Mouse (Mus musculus): ENCODE measurements around the gene Zfp346. TPM values are rescaled to one million over a fixed set of nuclear protein-coding genes. Genes with fewer than 3 reads are reported as not detected.
A peak's percentile ranks its signal among the peaks of the same experiment; 100 is the strongest.
"Not testable (repeated sequence)": the region's sequence is repeated elsewhere in the genome, so short reads cannot be mapped to it uniquely, and the experiment has no call there.

Gene Zfp346
- polyA plus RNA-seq, 1 experiment from 2014 or later: 25.0 TPM

GRCm38 (mm10) chr13:55097841-55098240 lies 7.3 kb upstream of the Zfp346 start:
- H3K9me3 ChIP-seq (ENCODE audit: low read depth, low read length); H3K4me1 ChIP-seq (ENCODE audit: insufficient read depth); H3K27me3 ChIP-seq (ENCODE audit: insufficient read depth, low read length); DNase-seq; H3K27ac ChIP-seq (ENCODE audit: low read depth); H3K36me3 ChIP-seq (ENCODE audit: insufficient read depth); H3K4me3 ChIP-seq (ENCODE audit: low read depth, low read length); ATAC-seq (ENCODE audit: insufficient read depth); H3K4me2 ChIP-seq; H3K9ac ChIP-seq: not testable (repeated sequence)
- TF ChIP-seq CTCF (IDR thresholded peaks at IDR 0.05; ENCODE audit: low read depth): peak; percentile 24; the same call in 1 of the 2 replicates
- 83% methylated on average over 3 of the region's 3 CpGs for WGBS

- 30% methylated on average over 20 of the region's 20 CpGs for WGBS
- H3K4me2 ChIP-seq: peak overlapping the region; percentile 79
- DNase-seq: peak; percentile 56
Measured at GRCm38 (mm10) chr13:55099066-55099725, 5.9 kb upstream of the Zfp346 start.

GRCm38 (mm10) chr13:55099726-55100478 lies 5.2 kb upstream of the Zfp346 start, which contains the start of gene Uimc1:
Gene Uimc1 (minus strand): TSS chr13:55100300.
- TF ChIP-seq CTCF (IDR thresholded peaks at IDR 0.05; ENCODE audit: low read depth): peak; percentile 43
- peak within 1 kb of the TSS; percentile 83 for H3K4me3 ChIP-seq (ENCODE audit: low read depth, low read length)
- H3K27me3 ChIP-seq (ENCODE audit: insufficient read depth, low read length): no peaks in the 10 kb centered on the region
- no peaks in the 10 kb centered on the region for H3K4me1 ChIP-seq (ENCODE audit: insufficient read depth)
- WGBS: under 1% methylated on average over 79 of the region's 81 CpGs
- H3K27ac ChIP-seq (ENCODE audit: low read depth): peak within 1 kb of the TSS; percentile 95
- peak within 1 kb of the TSS; percentile 87 for H3K9ac ChIP-seq
- peak within 1 kb of the TSS; percentile 79 for H3K4me2 ChIP-seq
- no peaks in the 10 kb centered on the region for H3K36me3 ChIP-seq (ENCODE audit: insufficient read depth)
- ATAC-seq (ENCODE audit: insufficient read depth) (peak; percentile 91), DNase-seq (peak; percentile 95)
- H3K9me3 ChIP-seq (ENCODE audit: low read depth, low read length): no peaks in the 10 kb centered on the region

More at GRCm38 (mm10) chr13:55099066-55099725, 5.9 kb upstream of the Zfp346 start:
- H3K27me3 ChIP-seq (ENCODE audit: insufficient read depth, low read length): no peaks in the 10 kb centered on the region
- H3K4me3 ChIP-seq (ENCODE audit: low read depth, low read length): peak overlapping the region; percentile 83
- H3K9me3 ChIP-seq (ENCODE audit: low read depth, low read length): no peaks in the 10 kb centered on the region
- no peaks in the 10 kb centered on the region for H3K36me3 ChIP-seq (ENCODE audit: insufficient read depth)
- H3K9ac ChIP-seq: peak overlapping the region; percentile 87
- no peak for TF ChIP-seq CTCF (IDR thresholded peaks at IDR 0.05; ENCODE audit: low read depth)
- ATAC-seq (ENCODE audit: insufficient read depth): peak; percentile 15; the same call in 1 of the 2 replicates
- H3K27ac ChIP-seq (ENCODE audit: low read depth): peak overlapping the region; percentile 95
- H3K4me1 ChIP-seq (ENCODE audit: insufficient read depth): no peaks in the 10 kb centered on the region

- Histone ChIP-seq H3K36me3 (ENCODE audit: insufficient read depth) (no peaks in the 10 kb centered on the region), H3K9me3 (ENCODE audit: low read depth, low read length) (no peaks in the 10 kb centered on the region), H3K9ac (no peak overlapping the region), H3K4me1 (ENCODE audit: insufficient read depth) (peaks cover 6% of the 10 kb centered on the region; the same call in 1 of the 2 replicates), H3K27ac (ENCODE audit: low read depth) (no peak overlapping the region), H3K4me3 (ENCODE audit: low read depth, low read length) (no peak overlapping the region), H3K4me2 (no peak overlapping the region), H3K27me3 (ENCODE audit: insufficient read depth, low read length) (no peaks in the 10 kb centered on the region)
- no peak for ATAC-seq (ENCODE audit: insufficient read depth)
- DNase-seq: no peak
- TF ChIP-seq CTCF (IDR thresholded peaks at IDR 0.05; ENCODE audit: low read depth): no peak
- 89% methylated on average over 11 of the region's 11 CpGs for WGBS
Measured at GRCm38 (mm10) chr13:55101627-55102026, 3.5 kb upstream of the Zfp346 start.

GRCm38 (mm10) chr13:55102366-55102765 lies 2.7 kb upstream of the Zfp346 start:
- H3K27me3 ChIP-seq (ENCODE audit: insufficient read depth, low read length): no peaks in the 10 kb centered on the region
- no peak for TF ChIP-seq CTCF (IDR thresholded peaks at IDR 0.05; ENCODE audit: low read depth)
- no peak overlapping the region for H3K4me3 ChIP-seq (ENCODE audit: low read depth, low read length)
- no peaks in the 10 kb centered on the region for H3K9me3 ChIP-seq (ENCODE audit: low read depth, low read length)
- H3K27ac ChIP-seq (ENCODE audit: low read depth): no peak overlapping the region
- ATAC-seq (ENCODE audit: insufficient read depth): no peak
- no peaks in the 10 kb centered on the region for H3K36me3 ChIP-seq (ENCODE audit: insufficient read depth)
- H3K4me2 ChIP-seq: no peak overlapping the region
- H3K9ac ChIP-seq: no peak overlapping the region
- no peak for DNase-seq
- peaks cover 6% of the 10 kb centered on the region; the same call in 1 of the 2 replicates for H3K4me1 ChIP-seq (ENCODE audit: insufficient read depth)
- WGBS: 91% methylated on average over 3 of the region's 3 CpGs

GRCm38 (mm10) chr13:55103351-55103750 lies 1.8 kb upstream of the Zfp346 start:
- WGBS: 50% methylated on average over 2 of the region's 2 CpGs

More at GRCm38 (mm10) chr13:55103351-55103750, 1.8 kb upstream of the Zfp346 start:
- H3K36me3 ChIP-seq (ENCODE audit: insufficient read depth): peaks cover 7% of the 10 kb centered on the region
- no peak for TF ChIP-seq CTCF (IDR thresholded peaks at IDR 0.05; ENCODE audit: low read depth)
- no peak overlapping the region for H3K4me2 ChIP-seq
- peaks cover 6% of the 10 kb centered on the region; the same call in 1 of the 2 replicates for H3K4me1 ChIP-seq (ENCODE audit: insufficient read depth)
- ATAC-seq (ENCODE audit: insufficient read depth): no peak
- H3K4me3 ChIP-seq (ENCODE audit: low read depth, low read length): no peak overlapping the region
- H3K27ac ChIP-seq (ENCODE audit: low read depth): no peak overlapping the region
- H3K9ac ChIP-seq: no peak overlapping the region
- no peaks in the 10 kb centered on the region for H3K9me3 ChIP-seq (ENCODE audit: low read depth, low read length)
- DNase-seq: no peak
- H3K27me3 ChIP-seq (ENCODE audit: insufficient read depth, low read length): no peaks in the 10 kb centered on the region

Measured in lung, embryonic 14.5 days (tissue).